Mouse (Mus musculus) midbrain, embryonic 13.5 days (tissue): Measurements from ENCODE around the gene 1110059G10Rik. TPM values are rescaled to one million over a fixed set of nuclear protein-coding genes. Genes with fewer than 3 reads are reported as not detected.

Source experiments
- ATAC-seq: fragments of 200-750 bp; cut with Nextera tagmentation; 2 replicates; pipeline ENCODE4 v1.8.0; 2017; ENCODE audit warnings: mild to moderate bottlenecking, moderate TSS enrichment, moderate library complexity
- H3K27ac ChIP-seq: fragments of 300-500 bp; sonication (generic); 2 replicates; pipeline ENCODE4 v1.5.1; 2015; ENCODE audit warnings: inconsistent platforms, mild to moderate bottlenecking, moderate library complexity
- H3K27me3 ChIP-seq: fragments of 300-500 bp; sonication (generic); 2 replicates; pipeline ENCODE4 v1.6.1; 2015; ENCODE audit warnings: mild to moderate bottlenecking, inconsistent platforms
- H3K36me3 ChIP-seq: fragments of 300-500 bp; sonication (generic); 2 replicates; pipeline ENCODE4 v1.6.1; 2015; ENCODE audit warnings: mild to moderate bottlenecking, inconsistent platforms
- H3K4me1 ChIP-seq: fragments of 300-500 bp; sonication (generic); replicated peaks from 2 replicates; pipeline ENCODE4 v1.6.1; 2015; ENCODE audit warnings: inconsistent platforms
- H3K4me2 ChIP-seq: fragments of 300-500 bp; sonication (generic); replicated peaks from 2 replicates; pipeline ENCODE4 v1.6.1; 2015; ENCODE audit warnings: moderate library complexity, mild to moderate bottlenecking, inconsistent platforms
- H3K4me3 ChIP-seq: fragments of 300-500 bp; sonication (generic); replicated peaks from 2 replicates; pipeline ENCODE4 v1.5.1; 2015; ENCODE audit warnings: mild to moderate bottlenecking, inconsistent platforms
- H3K9ac ChIP-seq: fragments of 300-500 bp; sonication (generic); replicated peaks from 2 replicates; pipeline ENCODE4 v1.6.1; 2015; ENCODE audit warnings: mild to moderate bottlenecking, inconsistent platforms
- H3K9me3 ChIP-seq: fragments of 300-500 bp; sonication (generic); 2 replicates; pipeline ENCODE4 v1.6.1; 2016; ENCODE audit warnings: mild to moderate bottlenecking, inconsistent platforms
- whole genome bisulfite sequencing: fragments of 180-500 bp; shearing (Covaris S2); methylation state at CpG from one replicate; pipeline ENCODE4 v1.1.7; 2015; 5-methylcytosine and 5-hydroxymethylcytosine counted together
- polyA plus RNA-seq: library from polyadenylated mRNA; unstranded; fragments of >200 nt; fragmentation: Nextera tagmentation; extraction: Ambion mirVana; gene quantifications from 2 replicates; pipeline ENCODE4 v1.2.1, GENCODE M21; 2015

1110059G10Rik gene
- 36.8 and 38.7 TPM in 2 replicates for polyA plus RNA-seq

DNA sequence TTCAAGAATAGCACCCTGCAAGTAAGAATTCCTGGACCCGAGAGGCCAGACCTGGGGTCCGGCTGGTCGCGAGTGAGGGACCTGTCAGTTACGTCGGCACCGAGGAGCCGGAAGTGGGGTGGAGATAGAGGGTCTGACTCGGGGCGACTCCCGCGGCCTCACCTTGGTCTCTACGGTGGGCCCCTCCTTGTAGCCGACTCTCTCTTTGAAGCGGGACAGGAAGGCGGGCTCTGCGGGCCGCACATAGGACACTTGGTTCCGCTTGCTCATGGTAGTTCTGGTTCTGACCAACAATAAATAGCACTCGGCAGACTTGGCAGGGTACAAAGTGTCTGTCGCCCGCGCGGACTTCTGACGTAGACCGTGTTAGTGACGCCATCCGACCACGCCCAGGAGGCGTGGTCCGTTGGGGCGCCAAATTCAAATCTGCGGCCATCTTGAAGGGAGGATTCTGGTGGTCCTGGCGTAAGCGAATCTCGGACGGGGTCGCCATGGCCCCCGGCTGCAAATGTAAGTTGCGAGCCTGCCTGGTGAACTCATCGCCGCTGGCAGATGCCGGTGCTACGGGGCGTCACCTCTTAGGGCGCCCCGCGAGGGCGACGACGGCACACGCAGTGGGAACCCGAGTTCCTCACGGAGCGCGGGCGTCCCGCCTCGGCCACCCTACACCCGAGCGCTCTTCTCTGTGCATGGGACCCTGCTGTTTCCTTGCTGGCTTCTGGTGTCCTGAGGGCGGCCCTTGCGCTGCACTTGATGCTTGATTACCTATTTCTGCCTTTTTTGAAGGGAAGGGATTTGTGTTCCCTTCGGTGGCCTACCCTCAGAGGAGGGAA lies at the start of gene 1110059G10Rik, which contains the start of gene Kif15:
Gene 1110059G10Rik (minus strand): TSS at position 358 of the 833 bp plus-strand sequence.
Gene Kif15 (plus strand): TSS at position 404 of the 833 bp plus-strand sequence.
- Histone ChIP-seq H3K27me3 (no peaks in the 10 kb centered on the region), H3K4me2 (peak within 1 kb of the TSS; percentile 85), H3K9ac (peak within 1 kb of the TSS; percentile 80), H3K4me1 (peaks cover 28% of the 10 kb centered on the region), H3K36me3 (peaks cover 10% of the 10 kb centered on the region), H3K4me3 (peak within 1 kb of the TSS; percentile 65), H3K27ac (peak within 1 kb of the TSS; percentile 61), H3K9me3 (no peaks in the 10 kb centered on the region)
- peak; percentile 97 for ATAC-seq
- under 1% methylated on average over 64 of the region's 64 CpGs for WGBS

DNA sequence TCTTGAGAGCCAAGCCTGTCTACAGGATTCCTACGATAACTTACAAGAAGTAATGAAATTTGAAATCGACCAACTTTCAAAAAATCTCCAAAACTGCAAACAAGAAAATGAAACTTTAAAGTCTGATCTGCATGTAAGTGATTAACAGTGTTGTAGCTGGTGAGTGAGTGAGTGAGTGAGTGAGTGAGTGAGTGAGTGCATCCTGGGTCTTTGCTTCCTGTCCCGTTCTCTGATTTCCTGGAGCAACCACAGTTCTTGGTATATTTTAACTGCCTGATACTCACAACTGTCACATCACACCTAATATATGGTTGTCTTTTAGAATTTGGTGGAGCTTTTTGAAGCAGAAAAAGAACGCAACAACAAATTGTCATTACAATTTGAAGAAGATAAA lies 48.4 kb upstream of the 1110059G10Rik start:
- Histone ChIP-seq H3K36me3 (peaks cover 28% of the 10 kb centered on the region), H3K27ac (no peak overlapping the region), H3K27me3 (no peaks in the 10 kb centered on the region), H3K4me2 (no peak overlapping the region), H3K4me1 (no peaks in the 10 kb centered on the region), H3K9ac (no peak overlapping the region), H3K4me3 (no peak overlapping the region), H3K9me3 (no peaks in the 10 kb centered on the region)
- WGBS, result 97% methylated on average over 4 of the region's 4 CpGs
- no peak for ATAC-seq

DNA sequence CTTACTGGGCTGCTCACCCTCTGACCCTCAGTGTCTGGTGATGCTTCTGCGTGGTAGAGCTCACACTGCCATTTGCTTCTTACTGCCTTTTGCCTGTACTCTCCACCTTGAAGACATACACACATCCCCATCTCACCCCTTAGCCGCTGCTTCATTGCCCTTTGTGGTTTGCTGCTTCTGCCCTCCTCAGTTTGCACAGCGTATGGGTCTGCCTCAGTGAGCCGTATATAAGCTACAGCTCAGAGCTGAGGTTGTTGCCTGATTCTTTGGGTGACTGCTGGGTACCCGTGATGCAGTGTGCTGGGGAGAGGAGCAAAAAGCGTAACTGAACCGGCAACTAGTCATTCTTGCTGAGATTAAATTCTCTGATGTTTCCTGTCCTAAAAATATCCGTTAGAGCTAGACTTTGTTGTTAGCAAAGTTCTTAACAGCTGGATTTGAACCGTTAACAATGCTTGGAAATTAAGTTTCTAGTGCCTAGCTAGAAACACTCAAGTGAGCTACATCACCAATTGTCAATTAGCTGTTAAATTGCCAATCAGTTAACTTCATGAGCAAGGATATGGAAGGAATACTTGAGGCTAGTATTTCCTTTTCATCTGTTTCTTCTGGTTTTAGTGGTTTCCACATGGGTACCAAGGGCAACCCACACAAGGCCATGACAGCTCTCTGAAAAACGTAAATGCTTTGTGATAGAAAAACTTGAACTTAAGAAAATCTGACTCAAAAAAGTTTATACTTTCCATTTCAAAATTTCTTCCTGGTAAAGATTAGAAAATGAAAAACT lies 47.8 kb upstream of the 1110059G10Rik start:
- H3K9ac ChIP-seq, result no peak overlapping the region
- H3K27ac ChIP-seq, result no peak overlapping the region
- peaks cover 29% of the 10 kb centered on the region for H3K36me3 ChIP-seq
- no peak overlapping the region for H3K4me2 ChIP-seq
- H3K4me3 ChIP-seq, result no peak overlapping the region
- WGBS, result 93% methylated on average over 10 of the region's 10 CpGs
- H3K9me3 ChIP-seq, result no peaks in the 10 kb centered on the region
- no peaks in the 10 kb centered on the region for H3K4me1 ChIP-seq
- no peak for ATAC-seq
- no peaks in the 10 kb centered on the region for H3K27me3 ChIP-seq

DNA sequence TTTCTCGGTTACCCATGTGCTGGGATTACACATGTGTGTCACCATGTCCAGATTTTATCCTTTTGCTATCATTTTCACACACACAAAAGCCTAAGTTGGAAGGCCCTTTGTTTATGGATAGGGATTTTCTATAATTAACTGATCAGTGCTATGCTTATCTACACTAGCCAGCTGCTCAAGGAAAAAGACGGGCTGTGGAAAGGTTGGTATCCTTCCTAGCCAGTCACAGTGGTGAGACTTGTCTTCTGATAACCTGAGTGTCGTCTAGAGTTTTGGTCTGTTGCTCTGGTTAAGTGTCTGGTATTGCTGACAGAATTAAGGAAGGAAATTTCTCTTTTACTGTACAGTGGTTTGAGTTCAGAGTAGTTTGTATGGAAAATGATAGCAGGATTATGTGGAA lies 21.9 kb downstream of the 1110059G10Rik start:
- H3K4me2 ChIP-seq, result no peak overlapping the region
- H3K27ac ChIP-seq, result no peak overlapping the region
- 93% methylated on average over 3 of the region's 3 CpGs for WGBS
- no peak for ATAC-seq
- H3K4me3 ChIP-seq, result no peak overlapping the region
- H3K9me3 ChIP-seq, result no peaks in the 10 kb centered on the region
- peaks cover 86% of the 10 kb centered on the region for H3K36me3 ChIP-seq
- no peaks in the 10 kb centered on the region for H3K27me3 ChIP-seq
- H3K9ac ChIP-seq, result no peak overlapping the region
- peaks cover under 1% of the 10 kb centered on the region for H3K4me1 ChIP-seq

DNA sequence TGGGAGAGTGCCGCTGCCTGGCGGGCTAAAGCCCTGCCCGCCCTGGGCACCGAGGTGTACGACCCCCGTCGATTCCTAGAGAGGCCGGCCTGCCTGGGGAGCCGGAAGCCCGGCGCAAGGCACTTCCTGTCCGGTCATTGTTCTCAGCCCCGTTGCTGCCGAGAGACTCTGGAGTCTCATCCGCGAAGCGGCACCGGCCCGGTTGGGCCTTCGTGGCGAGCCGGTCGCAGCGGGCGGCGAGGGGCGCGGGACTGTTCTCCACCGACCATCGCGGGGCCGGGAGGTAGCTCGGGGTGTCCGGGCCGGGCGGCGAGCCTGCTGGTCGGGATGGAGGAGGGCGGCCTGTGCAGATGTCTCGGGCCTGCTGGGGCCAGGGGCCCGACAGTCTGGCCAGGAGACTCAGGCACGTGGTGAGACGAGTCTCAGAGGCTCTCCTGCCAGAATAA lies 27.8 kb downstream of the 1110059G10Rik start, which contains the start of gene Zfp105:
Gene Zfp105 (plus strand): TSS at position 137 of the 446 bp plus-strand sequence.
- under 1% methylated on average over 41 of the region's 43 CpGs for WGBS
- ATAC-seq, result peak; percentile 100
- H3K27ac ChIP-seq, result peak within 1 kb of the TSS; percentile 89
- peak within 1 kb of the TSS; percentile 66 for H3K4me2 ChIP-seq
- H3K4me3 ChIP-seq, result peak within 1 kb of the TSS; percentile 87
- H3K4me1 ChIP-seq, result peaks cover 6% of the 10 kb centered on the region
- H3K9me3 ChIP-seq, result no peaks in the 10 kb centered on the region
- H3K36me3 ChIP-seq, result peaks cover 34% of the 10 kb centered on the region
- H3K9ac ChIP-seq, result peak within 1 kb of the TSS; percentile 98
- H3K27me3 ChIP-seq, result no peaks in the 10 kb centered on the region

DNA sequence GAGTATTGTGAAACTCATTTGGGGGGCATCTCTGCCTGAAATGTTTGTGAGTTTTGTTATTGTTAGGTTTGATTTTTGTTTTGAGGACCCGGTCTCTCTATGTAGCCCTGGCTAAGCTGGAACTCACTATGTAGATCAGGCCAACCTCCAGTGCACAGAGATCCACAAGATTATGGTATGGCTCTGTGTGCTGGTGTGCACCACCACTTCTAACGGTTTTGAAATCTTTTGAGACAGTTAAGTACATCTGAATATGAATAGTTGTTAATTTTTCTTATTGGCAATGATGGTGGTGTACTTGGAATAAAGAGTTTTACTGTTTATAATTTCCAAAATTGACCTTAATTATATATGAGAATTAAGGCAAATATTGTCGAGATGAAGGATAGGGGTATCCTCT lies 28.4 kb downstream of the 1110059G10Rik start:
- peak overlapping the region; percentile 98 for H3K9ac ChIP-seq
- peak overlapping the region; percentile 87 for H3K4me3 ChIP-seq
- peak; percentile 70 for ATAC-seq
- 24% methylated on average over 3 of the region's 3 CpGs for WGBS
- H3K27me3 ChIP-seq, result no peaks in the 10 kb centered on the region
- H3K9me3 ChIP-seq, result no peaks in the 10 kb centered on the region
- H3K4me2 ChIP-seq, result peak overlapping the region; percentile 66
- H3K27ac ChIP-seq, result no peak overlapping the region
- H3K36me3 ChIP-seq, result peaks cover 28% of the 10 kb centered on the region
- H3K4me1 ChIP-seq, result peaks cover 6% of the 10 kb centered on the region

DNA sequence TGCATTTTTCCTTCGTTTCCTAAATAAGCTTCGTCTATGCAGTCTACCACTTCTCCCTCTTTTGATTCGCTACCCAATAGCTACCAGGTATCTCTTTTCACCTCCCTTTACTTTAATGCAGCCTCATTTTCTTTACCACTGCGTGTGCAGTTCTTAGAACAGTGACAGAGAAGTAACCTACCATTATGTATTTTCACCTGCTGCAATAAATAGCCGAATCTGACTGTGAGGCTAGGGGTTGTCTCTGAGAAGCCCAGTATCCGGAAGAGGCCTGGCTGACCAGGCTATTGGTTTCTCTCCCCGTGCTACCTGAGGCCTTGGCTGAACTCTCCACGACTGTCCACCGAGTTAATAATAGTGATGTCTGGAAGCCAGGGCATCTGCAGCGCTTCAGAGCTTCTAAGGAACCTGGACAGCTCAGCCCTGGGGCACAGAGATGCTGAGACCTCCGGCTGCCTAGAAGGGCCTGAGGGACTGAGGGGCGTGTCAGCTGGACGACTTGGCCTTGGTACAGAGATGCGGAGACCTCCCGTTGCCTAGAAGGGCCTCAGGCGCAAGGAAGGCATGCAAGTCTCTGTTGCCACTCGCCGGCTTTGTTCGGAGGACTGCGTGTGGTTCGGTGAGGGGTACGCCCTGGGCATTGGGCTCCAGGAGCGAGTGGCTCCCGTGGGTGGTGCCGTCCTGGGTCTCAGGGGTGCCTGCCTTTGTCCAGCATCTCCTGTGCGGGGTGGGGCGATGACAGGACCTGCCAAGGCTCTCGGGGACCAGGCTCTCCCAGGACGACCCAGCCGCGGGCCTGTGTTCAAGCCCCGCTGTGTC lies 47.9 kb downstream of the 1110059G10Rik start:
- peak overlapping the region; percentile 73 for H3K4me2 ChIP-seq
- peak; percentile 99 for ATAC-seq
- H3K36me3 ChIP-seq, result peaks cover 28% of the 10 kb centered on the region
- H3K27ac ChIP-seq, result peak overlapping the region; percentile 81
- peaks cover 5% of the 10 kb centered on the region; the same call in 1 of the 2 replicates for H3K9me3 ChIP-seq
- peak overlapping the region; percentile 82 for H3K9ac ChIP-seq
- peaks cover 17% of the 10 kb centered on the region; the same call in 1 of the 2 replicates for H3K4me1 ChIP-seq
- WGBS, result 12% methylated on average over 32 of the region's 32 CpGs
- H3K27me3 ChIP-seq, result no peaks in the 10 kb centered on the region
- H3K4me3 ChIP-seq, result peak overlapping the region; percentile 61

DNA sequence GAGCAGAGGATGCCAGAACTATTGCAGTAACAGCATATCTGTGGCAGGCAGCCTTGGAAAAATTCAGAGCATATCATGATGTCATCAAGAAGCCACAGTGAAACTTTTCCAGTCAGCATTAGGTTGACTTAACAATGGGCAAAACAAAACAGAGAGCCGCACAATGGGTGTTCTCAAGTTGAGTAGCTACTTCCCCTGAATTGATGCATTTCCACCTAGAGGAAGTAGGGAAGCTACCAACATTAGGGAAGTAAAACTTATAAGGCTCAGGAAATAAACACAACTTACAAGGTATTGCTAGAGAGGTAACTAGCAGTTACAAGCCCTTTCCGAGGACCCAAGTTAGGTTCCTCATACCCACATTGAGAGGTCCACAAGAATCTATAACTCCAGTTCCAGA lies 49.8 kb downstream of the 1110059G10Rik start:
- Histone ChIP-seq H3K36me3 (peaks cover 23% of the 10 kb centered on the region), H3K4me2 (no peak overlapping the region), H3K27me3 (no peaks in the 10 kb centered on the region), H3K4me1 (peaks cover 17% of the 10 kb centered on the region; the same call in 1 of the 2 replicates), H3K9ac (no peak overlapping the region), H3K9me3 (peaks cover 4% of the 10 kb centered on the region; the same call in 1 of the 2 replicates), H3K4me3 (no peak overlapping the region), H3K27ac (no peak overlapping the region)
- 96% methylated on average over 2 of the region's 2 CpGs for WGBS
- ATAC-seq, result no peak

Other genes with a start within 250 kb of the 1110059G10Rik start
- not detected in 2 replicates for gene Topaz1, start 203.7 kb downstream of the 1110059G10Rik start, polyA plus RNA-seq
- gene Tcaim, start 145.5 kb downstream of the 1110059G10Rik start, polyA plus RNA-seq, result 8.1 and 8.2 TPM in 2 replicates
- gene Gm35549, start 107.0 kb downstream of the 1110059G10Rik start, polyA plus RNA-seq, result 0.28 TPM in 1 of 2 replicates, not detected in the other
- gene Zfp445, start 85.0 kb downstream of the 1110059G10Rik start, polyA plus RNA-seq, result 109 and 116 TPM in 2 replicates
- 4.7 TPM in 2 replicates for gene Zkscan7, start 65.3 kb downstream of the 1110059G10Rik start, polyA plus RNA-seq
- gene Zfp105, start 27.9 kb downstream of the 1110059G10Rik start, polyA plus RNA-seq, result 31.0 and 32.4 TPM in 2 replicates
- gene Kif15, start within 50 bp of the 1110059G10Rik start, polyA plus RNA-seq, result 32.5 and 33.2 TPM in 2 replicates
- 22.3 and 24.6 TPM in 2 replicates for gene Tmem42, start 70.3 kb upstream of the 1110059G10Rik start, polyA plus RNA-seq
- 1.1 TPM in 2 replicates for gene Tgm4, start 83.7 kb upstream of the 1110059G10Rik start, polyA plus RNA-seq
- 75.7 and 79.0 TPM in 2 replicates for gene Zdhhc3, start 162.2 kb upstream of the 1110059G10Rik start, polyA plus RNA-seq
- gene Exosc7, start 162.2 kb upstream of the 1110059G10Rik start, polyA plus RNA-seq, result 87.2 and 87.7 TPM in 2 replicates
- gene Clec3b, start 199.9 kb upstream of the 1110059G10Rik start, polyA plus RNA-seq, result 0.21 TPM in 1 of 2 replicates, not detected in the other